Mouse (Mus musculus) erythroblast, embryonic 14.5 days (primary cell): ENCODE measurements around the gene Hectd4.

Experiments
- GATA1 ChIP-seq: IDR thresholded peaks from 2 replicates; pipeline ENCODE4 v1.6.1; 2012; ENCODE audit warnings: low read length, inconsistent platforms, mixed read lengths
- TAL1 ChIP-seq: IDR thresholded peaks from 3 replicates; pipeline ENCODE4 v1.6.1; 2012; ENCODE audit warnings: low read length, inconsistent platforms, mixed read lengths

GRCm38 (mm10) chr5:121248766-121249394 is 28.9 kb downstream of the Hectd4 start:
- TF ChIP-seq GATA1 (no peak), TAL1 (no peak)
